Mouse (Mus musculus): ENCODE results near the gene Stx5a. TPM values are rescaled to one million over a fixed set of nuclear protein-coding genes. Genes with fewer than 3 reads are reported as not detected.
A peak's percentile ranks its signal among the peaks of the same experiment; 100 is the strongest.

Gene Stx5a
- total RNA-seq, 2 experiments from 2014 or later = 43.4 to 48.5 TPM

- no peak for DNase-seq
Observed at GRCm38 (mm10) chr19:8745382-8745781, 4.2 kb downstream of the Stx5a start.

GRCm38 (mm10) chr19:8747368-8747767 is 6.2 kb downstream of the Stx5a start:
- no peak for DNase-seq

- no peak for DNase-seq
Observed at GRCm38 (mm10) chr19:8755652-8756051, 14.4 kb downstream of the Stx5a start.

GRCm38 (mm10) chr19:8756635-8757387 is 15.6 kb downstream of the Stx5a start, which contains the start of gene Nxf1:
TSS of gene Nxf1 (plus strand) at chr19:8757073.
- DNase-seq = peak; percentile 96

GRCm38 (mm10) chr19:8757471-8757998 is 16.3 kb downstream of the Stx5a start:
- DNase-seq = no peak

GRCm38 (mm10) chr19:8758899-8759298 is 17.7 kb downstream of the Stx5a start:
- DNase-seq = no peak

GRCm38 (mm10) chr19:8760757-8761156 is 19.5 kb downstream of the Stx5a start:
- DNase-seq = peak; percentile 12

GRCm38 (mm10) chr19:8763276-8763675 is 22.1 kb downstream of the Stx5a start:
- no peak for DNase-seq

- DNase-seq = no peak
Observed at GRCm38 (mm10) chr19:8765562-8765961, 24.3 kb downstream of the Stx5a start.

- peak; percentile 88 for DNase-seq
Observed at GRCm38 (mm10) chr19:8770567-8771270, 29.5 kb downstream of the Stx5a start, which contains the start of gene Tmem223. TSS of gene Tmem223 (plus strand) at chr19:8770996.

- no peak for DNase-seq
Observed at GRCm38 (mm10) chr19:8772996-8773395, 31.8 kb downstream of the Stx5a start.

GRCm38 (mm10) chr19:8773409-8773808 is 32.2 kb downstream of the Stx5a start:
- no peak for DNase-seq

GRCm38 (mm10) chr19:8774086-8774835 is 33.0 kb downstream of the Stx5a start, which contains the start of gene Tmem179b:
TSS of gene Tmem179b (minus strand) at chr19:8774467.
- peak; percentile 97 for DNase-seq

- no peak for DNase-seq
Observed at GRCm38 (mm10) chr19:8774951-8775421, 33.8 kb downstream of the Stx5a start.

GRCm38 (mm10) chr19:8786008-8786781 is 45.0 kb downstream of the Stx5a start, which contains the start of gene Taf6l:
TSS of gene Taf6l (minus strand) at chr19:8786417.
- DNase-seq = peak; percentile 90

- no peak for DNase-seq
Observed at GRCm38 (mm10) chr19:8788521-8788920, 47.3 kb downstream of the Stx5a start.

- DNase-seq = no peak
Observed at GRCm38 (mm10) chr19:8789171-8789570, 48.0 kb downstream of the Stx5a start.

- no peak for DNase-seq
Observed at GRCm38 (mm10) chr19:8790171-8790570, 49.0 kb downstream of the Stx5a start.

- peak; percentile 92 for DNase-seq
Observed at GRCm38 (mm10) chr19:8798264-8798946, 57.2 kb downstream of the Stx5a start, which contains the start of gene Polr2g. TSS of gene Polr2g (minus strand) at chr19:8798577.

GRCm38 (mm10) chr19:8798947-8799315 is 57.7 kb downstream of the Stx5a start:
- DNase-seq = no peak

Measured in heart, postnatal 4 days (tissue).